Mouse (Mus musculus): ENCODE measurements around the gene Kcnb1.

DNA sequence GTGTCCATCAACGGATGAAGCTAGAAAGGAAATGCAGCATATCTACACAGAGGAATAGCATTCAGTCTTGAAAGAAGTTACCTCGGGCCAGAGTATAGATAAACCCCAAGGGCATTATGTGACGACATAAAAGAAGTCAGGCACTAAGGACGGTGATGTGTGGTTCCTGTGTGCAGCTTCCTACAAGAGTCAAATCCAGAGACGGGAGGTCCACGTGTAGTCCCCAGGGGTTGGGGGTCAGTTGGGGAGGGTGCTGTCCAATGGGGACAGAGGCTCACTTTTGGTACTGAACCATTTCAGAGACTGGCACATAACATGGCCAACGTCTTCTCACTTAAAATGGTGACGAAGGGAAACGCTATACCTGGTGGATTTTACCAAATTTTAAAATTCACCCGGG is 10.7 kb downstream of the Kcnb1 start:
- TF ChIP-seq CTCF (IDR thresholded peaks at IDR 0.05; ENCODE audit: low read depth) (no peak), EP300 (optimal IDR thresholded peaks at IDR 0.05) (no peak)

Data from stomach, postnatal 0 days (tissue).